Mouse (Mus musculus) embryo, embryonic 11 days (tissue): ENCODE data around the gene Phtf2.

ENCODE experiments used
- DNase-seq: peaks from one replicate; pipeline ENCODE4 v3.0.0-alpha.2; 2015

The Phtf2 gene

DNA sequence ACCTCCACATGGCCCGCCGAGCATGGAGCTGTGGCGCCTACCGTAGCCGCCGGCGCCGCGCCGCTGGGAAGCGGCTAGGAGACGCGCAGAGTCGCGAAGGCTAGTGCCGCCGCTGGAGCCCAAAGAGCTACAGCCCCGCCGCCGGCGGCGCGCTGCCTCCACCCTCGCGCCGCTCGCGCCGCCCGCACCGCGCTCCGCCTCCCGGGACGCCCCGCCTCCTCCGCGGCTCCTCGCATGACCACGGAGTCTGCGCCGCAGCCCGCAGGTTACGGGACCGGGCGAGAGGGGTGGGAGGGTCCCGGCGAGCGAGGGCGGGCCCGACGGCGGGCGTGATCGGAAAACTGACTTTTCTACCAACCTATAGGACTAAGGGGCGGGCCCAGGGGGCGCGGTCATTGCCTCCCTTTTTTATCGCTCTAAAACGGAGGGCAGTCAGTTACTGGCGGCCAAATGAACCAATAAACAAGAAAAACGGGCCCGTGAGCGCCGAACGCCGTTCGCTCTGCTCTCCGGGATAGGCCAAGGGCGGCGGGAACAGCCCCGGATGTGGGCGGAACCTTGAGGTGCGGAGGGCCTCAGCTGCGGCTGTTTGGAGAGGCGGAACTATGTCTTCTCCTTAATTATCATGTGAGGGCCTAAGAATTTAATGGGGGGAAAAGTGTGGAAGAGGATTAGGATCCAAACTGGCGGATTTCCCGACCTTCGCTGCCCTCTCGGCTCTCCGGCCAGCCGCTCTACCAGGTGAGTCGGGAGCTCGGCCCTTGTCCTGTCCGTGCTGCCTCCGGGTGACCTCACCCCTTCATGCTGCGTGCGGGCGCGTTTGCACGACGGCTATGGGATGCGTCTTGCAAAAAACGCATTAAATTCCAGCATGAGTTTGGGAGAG is at the start of gene Phtf2, which contains the start of gene Tmem60:
Gene Phtf2, minus strand, starts transcription at position 210 of the 886 bp plus-strand sequence.
Gene Tmem60, plus strand, starts transcription at position 277 of the 886 bp plus-strand sequence.
- peak; percentile 99 for DNase-seq

DNA sequence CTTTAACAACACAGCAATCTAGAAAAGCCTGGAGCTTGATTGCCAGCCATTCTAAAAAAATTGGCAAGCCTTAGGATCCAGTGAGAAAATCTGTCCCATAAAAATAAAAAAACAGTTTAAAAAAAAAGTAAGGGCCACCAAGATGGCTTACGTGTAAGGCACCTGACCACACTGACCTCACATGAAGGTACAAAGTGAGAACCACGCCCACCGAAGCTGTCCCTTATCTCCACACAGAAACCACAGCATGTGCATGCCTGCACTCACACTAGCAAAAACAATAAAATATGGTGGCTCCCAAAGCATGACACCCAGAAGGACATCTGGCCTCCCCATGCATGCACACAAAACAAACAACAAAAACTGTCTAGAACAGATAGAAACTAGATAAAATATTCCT is 49.4 kb upstream of the Phtf2 start:
- no peak for DNase-seq

DNA sequence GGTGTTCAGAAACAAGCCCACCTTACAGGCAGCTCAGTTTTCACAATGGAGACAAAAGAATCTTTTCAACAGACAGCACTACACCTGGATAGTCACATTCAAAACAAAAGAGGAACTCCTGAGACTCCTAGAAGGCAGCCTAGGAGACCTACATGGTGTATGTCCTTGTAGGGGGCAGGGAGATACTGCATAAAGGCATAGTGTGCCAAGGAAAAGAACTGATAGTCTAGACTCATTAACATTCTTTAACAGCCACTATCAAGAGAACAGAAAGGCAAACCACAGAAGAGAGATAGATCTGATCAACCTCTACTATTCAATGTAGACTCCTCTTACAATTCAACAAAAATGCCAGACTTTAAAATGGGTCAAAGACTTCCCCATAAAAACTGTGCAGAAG is 48.5 kb upstream of the Phtf2 start:
- no peak for DNase-seq

DNA sequence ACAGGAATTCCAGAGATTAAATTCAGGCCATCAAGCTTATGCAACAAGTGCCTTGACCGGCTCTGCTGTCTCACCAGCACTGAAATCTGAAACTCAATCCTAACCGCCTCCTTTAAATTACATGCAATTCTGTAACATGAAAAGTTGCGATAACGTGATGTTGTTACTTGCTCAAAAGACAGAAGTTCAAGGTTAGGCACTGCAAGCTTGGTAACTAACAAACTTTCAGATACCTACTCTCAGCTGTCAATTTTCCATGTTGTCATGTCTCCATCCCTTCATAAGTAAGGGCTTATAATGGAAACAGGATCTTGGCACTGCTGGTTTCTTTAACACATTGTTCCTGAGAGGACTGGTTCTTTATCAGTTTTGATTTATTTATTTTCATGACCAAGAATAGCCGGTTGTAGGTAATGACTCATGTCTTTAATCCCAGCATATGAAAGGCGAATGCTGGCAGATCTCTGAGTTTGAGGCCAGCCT is 47.8 kb upstream of the Phtf2 start:
- no peak for DNase-seq

DNA sequence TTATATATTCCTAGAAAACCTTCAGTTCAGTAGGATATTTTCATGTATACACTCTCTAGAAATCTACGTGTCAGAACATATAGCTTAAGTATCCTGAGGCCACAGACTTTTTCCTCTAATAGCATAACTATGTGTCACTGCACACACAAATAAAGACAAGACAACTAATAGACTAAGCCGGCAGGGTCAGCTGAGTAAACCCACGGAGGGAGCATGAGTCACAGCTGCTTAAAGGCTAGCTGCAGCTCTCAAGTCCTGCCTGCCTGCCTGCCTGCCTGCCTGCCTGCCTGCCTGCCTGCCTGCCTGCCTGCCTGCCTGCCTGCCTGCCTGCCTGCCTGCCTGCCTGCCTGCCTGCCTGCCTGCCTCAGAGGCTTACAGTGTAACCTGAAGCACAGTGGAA is 43.5 kb upstream of the Phtf2 start:
- no peak for DNase-seq

DNA sequence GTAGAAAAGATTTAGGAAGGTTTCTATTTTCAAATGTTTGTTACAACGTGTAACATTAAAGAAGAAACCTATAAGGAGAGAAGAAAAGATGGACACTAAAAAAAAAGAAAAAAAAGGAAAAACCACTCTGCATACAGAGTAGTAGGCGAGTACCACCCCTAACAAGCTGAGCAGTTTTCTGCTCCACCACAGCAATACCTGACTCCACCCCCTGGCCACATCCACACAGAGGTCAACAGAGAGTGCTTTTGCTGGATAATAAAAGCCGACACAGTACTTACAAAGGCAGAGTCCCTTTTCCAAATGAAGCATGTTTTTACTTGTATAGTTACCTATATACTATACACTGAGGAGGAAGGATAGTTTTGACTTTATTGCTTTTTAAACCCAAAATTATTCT is 42.7 kb upstream of the Phtf2 start:
- no peak for DNase-seq

DNA sequence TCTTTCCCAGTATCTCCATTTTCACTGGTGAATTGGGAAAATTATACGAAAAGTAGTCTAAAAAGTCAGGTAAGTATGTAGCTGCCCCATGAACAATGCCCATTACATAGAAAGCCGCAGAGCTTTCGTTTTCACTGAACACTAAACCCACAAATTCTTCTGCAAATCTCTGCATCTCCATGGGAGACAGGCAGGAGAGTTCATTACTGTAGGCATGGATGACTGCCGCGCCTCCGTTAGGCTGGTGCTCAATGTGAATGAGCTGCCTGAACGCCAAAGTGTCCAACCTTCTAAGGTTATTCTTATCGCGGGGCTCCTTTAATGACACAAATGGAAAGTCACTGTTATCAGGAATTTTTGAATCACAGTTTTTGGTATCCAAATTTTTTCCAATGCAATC is 37.6 kb upstream of the Phtf2 start:
- DNase-seq: no peak

DNA sequence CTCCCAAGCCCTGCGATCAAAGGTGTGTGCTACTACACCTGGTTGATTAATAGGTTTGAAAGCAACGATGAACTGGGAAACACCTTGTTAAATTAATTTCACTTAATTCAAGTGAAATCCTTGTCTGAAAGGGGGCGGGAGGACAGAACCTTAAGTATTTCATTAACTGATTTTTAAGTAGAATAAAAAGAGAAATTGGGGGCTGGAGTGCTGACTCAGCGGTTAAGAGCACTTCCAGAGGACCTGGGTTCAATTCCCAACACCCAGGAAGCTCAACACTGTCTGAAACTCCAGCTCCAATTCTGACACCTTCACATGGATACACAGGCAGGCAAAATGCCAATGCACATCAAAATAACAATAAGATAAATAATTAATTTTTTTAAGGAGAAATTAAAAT is 37.0 kb upstream of the Phtf2 start:
- no peak for DNase-seq

DNA sequence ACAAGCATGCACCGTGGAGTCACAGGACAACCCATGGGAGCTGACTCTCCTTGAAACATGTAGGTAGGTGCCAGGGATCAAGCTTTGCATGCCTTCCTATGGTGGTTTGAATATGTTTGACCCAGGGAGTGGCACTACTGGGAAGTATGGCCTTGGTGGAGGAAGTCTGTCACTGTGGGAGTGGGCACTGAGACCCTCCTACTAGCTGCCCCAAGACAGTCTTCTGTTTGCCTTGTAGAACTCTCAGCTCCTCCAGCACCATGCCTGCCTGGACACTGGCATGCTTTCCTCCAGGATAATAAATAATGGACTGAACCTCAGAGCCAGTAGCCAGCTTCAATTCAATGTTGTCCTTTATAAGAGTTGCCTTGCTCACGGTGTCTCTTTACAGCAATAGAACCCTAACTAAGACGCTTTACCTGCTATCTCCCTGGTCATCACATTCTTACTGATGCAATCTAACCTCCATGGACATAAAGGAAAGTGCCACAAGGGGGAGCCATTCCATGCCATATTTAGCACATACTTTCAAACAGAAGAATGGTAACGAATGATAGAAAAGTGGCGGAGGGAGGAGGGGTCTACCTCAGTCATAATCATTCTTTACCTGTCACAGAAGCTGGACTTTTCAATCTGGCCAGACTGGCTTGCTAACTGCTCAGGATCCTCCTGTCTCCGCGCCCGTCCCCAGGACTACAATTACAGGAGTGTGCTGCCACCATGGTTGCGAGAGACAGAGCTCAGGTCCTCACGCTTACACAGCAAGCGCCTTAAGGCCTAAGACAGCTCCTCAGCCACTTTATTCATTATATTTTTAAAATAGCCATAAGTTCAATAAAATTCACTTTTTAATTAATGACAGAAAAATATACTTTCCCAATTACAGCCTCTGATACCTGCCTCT is 31.7 kb upstream of the Phtf2 start:
- peak; percentile 74 for DNase-seq

DNA sequence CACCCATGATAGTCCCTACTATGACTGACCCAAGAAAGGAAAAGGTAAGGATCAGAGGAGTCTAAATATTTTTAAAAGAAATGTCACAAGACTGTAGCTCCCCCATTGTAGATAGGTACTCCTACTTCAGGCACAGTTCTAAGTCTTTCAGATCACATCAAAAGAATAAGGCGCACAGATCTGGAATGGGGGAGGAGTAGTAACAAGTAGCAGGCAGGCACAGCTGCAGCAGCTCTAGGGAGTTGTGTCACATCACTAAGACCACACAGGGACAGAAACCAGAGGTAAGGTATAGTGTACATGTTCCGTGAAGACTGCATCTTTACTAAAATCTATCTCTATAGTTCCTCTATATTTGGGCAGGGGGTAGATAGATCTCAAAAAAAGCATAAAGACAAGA is 29.8 kb upstream of the Phtf2 start:
- no peak for DNase-seq

DNA sequence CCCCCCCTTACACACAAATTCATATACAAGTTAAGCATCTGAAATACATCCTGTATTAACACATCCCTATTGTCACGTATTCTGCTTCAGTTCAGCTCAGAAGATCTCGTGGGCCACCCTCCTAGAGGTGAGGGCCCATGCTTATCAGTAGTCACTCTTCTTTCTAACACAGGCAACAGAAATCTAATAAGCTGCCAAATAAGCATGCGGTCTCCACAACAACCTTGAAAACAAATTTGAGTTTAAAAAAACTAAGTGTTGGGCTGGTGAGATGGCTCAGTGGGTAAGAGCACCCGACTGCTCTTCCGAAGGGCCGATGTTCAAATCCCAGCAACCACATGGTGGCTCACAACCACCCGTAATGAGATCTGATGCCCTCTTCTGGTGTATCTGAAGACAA is 24.3 kb upstream of the Phtf2 start:
- no peak for DNase-seq

DNA sequence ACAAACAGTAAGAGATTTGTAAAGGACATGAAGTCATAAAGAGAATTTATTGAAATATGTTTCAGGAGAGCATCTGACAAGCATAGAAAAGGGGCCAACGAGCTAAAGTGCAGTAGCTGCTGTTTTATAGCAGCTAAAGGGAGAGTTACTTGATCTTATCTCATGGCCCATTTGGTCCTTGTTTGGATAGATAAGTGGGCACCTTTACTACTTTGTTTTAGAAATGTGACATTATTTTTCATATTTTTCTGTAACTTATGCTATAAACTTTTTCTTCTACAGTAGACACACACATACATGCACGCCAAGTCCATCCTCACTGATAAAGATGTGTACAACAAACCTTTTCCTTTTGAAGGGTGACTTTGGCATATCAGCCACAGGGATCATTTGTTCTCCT is 23.5 kb upstream of the Phtf2 start:
- no peak for DNase-seq

DNA sequence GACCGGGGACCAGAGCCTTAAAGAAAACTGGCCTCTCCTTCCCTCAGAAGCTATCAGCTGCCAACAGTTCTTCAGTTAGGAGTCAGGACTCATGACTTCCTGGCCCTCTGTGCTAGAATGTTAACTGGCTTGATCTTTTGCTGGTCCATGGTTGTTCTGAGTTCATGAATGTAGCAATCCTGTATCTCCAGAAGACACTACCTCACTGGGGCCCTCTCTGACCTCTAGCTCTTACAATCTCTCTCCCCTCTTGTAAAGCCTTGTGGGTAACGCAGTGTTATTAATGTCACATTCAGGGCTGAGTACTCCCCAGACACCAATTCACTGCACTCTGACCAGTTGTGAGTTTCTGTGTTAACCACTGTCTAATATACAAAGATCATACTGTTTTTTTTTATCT is 22.7 kb upstream of the Phtf2 start:
- no peak for DNase-seq

DNA sequence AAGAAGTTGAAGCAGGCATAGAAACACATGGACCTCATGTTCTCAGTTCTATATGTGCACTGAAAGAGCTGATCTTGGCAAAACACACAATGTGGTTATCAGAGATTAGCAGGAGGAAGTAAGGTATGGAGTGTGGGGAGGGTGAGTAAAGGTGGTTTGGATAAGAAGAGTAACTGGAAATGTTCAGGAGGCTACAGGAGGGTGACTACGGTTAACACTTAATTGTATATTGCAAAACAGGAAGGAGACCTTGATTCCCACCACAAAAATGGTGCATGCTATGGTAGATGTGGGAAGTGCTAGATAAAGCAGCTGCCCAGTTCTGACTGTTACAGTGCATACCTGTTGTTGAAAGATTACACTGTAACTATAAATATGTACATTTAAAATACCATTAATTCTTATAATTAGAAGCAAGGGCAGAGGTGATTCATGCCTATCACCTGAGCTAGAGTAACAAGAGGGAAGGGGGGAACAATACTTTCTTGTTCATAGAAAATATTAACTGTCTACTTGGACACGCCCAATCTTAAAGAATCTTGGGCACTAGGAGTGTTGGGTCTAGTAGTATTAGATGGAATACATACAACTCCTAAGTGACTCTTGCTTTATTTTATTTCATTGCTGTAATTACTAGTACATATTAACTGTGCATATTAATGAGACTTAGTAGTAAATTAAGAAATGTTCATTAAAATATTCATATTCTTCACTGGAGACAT is 15.7 kb upstream of the Phtf2 start:
- DNase-seq: no peak

DNA sequence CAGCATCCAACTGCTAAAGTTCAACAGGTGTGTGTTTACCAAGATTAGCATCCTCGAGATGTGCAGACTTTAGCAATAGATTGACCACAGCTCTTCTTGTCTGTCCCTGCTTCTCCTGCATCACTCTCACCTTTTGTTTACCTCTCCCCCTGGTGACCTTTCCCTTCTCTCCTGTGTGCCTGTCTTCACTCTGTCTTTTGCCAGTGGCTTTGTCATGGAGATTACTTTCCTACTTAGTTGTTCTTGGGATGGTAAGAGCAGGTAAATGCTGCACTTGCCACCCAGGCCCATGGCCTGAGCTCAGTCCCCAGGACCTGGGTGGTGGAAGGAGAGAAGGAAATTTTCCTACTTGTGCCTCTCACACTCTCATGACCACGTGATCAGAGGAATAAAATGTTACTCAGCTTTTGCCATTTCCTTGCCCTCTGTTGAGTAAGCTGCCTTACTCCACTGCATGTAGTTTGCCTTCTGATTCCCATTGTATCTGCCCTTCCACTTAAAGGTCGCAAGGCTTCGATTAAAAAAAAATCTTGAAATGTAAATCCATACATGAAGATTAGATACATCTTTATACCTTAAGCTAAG is 2.2 kb upstream of the Phtf2 start:
- no peak for DNase-seq

DNA sequence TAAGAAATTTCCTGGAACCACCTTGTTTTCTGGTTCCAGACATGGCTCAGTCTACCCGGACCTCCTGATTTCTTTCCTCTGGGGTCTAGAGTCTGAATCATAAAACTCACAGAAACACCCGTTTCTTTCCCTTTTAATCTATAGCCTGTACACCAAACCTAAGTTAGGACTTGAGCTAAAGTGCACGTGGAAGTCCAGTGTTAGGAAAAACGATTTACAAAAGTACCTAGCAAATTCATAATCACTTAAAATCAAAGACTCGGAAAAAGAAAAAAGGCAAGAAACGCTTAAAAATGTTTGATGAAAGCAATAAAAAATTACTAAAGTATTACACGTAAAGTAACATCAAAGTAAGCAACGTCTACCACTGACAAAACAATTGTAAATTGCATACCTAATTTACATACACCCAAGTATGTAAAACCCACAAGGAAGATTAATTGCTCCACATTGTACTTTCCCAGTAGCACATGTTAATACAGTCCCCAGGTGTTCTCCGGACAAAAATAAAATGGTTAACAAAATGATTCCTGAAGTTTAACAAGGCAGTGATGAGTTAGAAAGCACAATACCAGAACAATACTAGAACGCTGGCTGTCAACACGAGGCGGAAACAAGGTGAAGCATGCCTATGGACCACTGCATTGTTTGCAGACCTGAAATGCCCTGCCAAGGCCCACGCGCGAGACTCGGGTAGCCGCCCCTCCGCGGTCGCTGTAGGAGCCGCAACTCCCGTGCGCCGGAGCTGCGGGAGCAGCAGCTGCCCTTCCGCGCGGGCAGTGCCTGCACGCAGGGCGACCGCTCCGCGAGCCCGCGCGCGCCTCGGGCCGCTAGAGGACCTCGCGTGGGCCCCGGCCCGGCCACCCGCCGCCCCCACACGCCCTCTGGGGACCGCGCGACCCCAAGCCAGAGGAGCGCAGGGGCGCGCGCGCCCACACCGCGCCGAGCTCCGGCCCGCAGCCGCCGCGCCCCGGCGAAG is 838 bp downstream of the Phtf2 start:
- DNase-seq: peak; percentile 74

DNA sequence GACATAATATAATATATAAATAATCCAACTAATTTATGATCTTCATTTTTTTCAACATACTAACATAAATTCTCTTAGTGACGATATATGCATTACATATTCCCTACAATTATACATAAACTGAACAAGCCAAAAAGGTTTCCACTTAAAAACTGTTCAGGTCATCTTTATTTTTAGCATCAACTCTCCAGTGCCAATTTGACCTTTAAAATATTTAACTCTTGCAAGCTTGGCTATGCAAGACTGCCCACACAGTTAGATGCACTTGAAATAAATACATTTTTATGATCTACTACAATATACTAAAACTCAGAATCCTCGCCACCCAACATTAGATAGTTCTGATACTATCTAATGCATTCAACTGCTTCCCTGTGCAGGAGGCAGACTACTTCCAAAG is 1.5 kb downstream of the Phtf2 start:
- no peak for DNase-seq

DNA sequence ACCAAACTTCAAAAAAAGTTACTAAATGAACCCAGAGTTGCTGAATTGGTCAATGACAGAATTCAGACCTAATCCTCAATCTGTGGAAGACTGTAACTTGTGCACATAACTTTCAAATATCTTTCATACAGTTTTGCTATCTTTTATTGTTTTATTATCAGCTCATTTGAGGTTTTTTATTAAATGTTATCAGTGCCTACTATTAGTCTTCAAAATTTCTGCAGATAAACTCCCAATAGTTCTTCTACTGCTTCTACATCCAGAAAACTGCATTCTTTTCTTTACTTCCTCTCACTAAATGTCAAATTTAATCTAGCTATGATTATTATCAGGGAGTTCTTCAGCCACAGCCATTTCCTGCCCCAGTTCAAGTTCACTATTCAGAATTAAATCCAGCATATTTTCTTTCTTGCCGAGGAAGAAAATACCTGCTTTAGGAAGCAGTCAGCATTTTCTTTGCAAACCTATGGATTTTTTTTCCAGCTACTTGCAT is 4.9 kb downstream of the Phtf2 start:
- no peak for DNase-seq

DNA sequence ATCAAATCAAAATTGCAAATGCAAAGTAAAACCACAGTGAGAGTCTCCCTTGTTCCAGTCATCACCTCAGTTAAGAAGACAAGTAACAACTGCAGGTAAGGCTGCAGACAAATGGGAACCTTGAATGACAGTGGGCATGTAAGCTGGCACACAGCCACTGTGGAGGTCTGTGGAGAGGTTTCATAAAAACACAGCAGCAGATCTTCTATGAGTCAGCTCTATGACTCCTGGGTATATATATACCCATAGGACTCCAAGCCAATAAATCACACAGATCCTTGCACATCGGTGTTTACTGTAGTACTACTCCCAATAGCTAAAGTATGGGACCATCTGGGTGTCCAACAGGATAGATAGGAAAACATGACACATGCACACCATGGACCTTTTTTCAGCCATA is 8.8 kb downstream of the Phtf2 start:
- no peak for DNase-seq

DNA sequence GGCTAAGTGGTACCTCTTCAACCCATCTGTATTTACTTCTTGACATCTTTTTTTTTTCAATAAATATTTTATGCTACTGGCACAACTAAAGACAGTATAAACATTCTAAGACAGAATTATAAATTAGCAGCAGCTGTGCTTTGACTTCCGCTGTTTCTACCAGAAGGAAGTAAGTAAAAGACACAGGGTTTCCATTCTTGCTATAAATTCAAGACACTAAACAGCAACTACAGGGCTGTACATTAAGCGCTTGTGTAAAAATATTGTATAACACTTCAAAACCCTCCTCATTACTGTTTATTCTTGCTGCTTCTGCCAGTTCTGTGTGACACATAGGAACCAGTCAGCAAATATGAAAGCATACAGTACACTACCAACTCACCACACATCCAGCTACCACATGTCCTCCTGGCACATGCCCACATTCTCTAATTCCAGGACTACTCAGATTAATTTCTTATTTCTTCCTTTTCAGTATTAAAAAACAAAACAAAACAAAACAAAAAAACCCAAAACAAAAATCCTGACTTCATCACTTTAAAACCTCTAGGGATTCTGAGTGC is 16.6 kb downstream of the Phtf2 start:
- no peak for DNase-seq
